Mouse (Mus musculus): ENCODE measurements around the gene Gm4559.

DNA sequence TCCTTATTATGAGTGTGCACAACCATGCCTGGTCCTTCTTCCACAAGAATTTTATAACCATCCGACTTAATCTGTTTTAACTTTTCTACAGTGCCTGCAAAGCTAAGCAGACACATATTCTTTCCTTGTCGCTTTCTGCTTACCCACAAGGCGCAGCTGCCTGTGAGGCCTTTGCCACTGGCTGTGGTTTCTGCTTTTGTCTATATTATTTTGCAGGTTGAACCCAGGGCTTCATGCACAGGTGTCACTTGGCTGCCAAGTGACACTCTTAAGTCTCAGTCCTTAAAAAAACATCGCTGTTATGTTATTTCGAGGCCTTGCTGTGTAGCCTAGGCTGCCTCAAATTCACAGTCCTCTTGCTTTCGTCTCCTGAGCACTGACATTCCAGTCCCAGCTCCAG lies 48.5 kb upstream of the Gm4559 start:
- TF ChIP-seq POLR2A (IDR thresholded peaks at IDR 0.05; ENCODE audit: low read depth, low read length) (no peak), CTCF (IDR thresholded peaks at IDR 0.05; ENCODE audit: extremely low read depth, insufficient read length, insufficient replicate concordance, low read depth, low read length) (no peak)

Measured in small intestine, adult 2 months (tissue).